Mouse (Mus musculus): ENCODE measurements around the gene Rps13.
A peak's percentile ranks its signal among the peaks of the same experiment; 100 is the strongest.
"Not testable (repeated sequence)": the region's sequence is repeated elsewhere in the genome, so short reads cannot be mapped to it uniquely, and the experiment has no call there.

The Rps13 gene

DNA sequence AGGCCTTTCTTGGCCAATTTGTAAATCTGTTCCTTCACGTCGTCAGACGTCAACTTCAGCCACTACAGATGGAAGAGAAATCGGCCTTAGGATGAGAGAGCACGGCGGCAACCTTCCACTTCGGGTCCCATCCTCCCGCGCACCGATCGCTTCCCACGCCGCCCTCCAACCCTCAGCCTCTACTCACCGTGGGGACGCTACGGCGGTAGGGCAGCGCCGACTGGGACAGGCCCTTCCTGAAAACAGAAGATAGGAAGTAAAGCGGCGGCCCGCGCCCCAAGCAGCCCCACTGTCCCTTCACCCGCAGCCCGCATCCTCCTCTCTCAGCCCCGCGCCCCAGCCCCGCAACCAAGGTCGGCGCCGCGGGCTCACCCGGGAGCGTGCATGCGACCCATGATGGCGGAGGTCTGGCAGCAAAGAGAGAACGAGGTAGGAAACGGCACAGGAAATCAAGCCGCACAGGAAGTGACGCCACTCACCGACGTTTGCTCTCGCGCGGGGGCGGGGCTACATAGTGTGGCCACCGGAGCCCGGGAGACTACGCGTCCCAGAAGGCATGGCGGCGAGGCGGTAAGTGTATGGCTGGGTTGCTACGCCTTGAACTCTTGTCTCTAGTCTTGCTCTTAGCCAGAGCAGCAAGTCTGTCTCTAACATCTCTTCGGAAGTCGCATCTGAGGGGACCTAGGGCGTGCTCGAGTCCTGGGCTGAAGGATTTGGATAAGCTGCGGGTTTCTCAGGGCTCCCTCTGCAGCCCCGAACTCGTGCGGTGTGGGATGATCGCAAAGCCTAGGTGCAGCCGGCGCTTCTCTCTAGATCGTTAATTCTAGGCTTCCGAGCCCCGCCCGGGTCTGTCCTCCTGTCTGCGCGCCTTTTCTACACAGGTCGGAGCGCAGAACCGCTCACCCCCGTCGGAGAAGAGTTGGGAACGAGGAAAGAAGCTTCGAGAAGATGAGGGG, at the start of gene Rps13:
TSS of gene Rps13 (minus strand) at position 483 of the 956 bp plus-strand sequence.
- peak; percentile 94 for DNase-seq (ENCODE audit: low spot score)

DNA sequence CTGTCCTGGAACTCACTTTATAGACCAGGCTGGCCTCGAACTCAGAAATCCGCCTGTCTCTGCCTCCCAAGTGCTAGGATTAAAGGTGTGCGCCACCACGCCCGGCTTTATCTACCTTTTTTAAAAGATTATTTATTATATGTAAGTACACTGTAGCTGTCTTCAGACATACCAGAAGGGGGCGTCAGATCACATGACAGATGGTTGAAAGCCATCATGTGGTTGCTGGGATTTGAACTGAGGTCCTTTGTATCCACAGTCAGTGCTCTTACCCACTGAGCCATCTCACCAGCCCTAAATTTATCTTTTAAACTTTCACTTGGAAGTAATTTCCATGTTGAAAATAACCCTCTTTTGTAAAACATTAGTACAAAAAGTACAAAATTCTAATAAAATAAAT, 45.2 kb upstream of the Rps13 start:
- not testable (repeated sequence) for DNase-seq (ENCODE audit: low spot score)

DNA sequence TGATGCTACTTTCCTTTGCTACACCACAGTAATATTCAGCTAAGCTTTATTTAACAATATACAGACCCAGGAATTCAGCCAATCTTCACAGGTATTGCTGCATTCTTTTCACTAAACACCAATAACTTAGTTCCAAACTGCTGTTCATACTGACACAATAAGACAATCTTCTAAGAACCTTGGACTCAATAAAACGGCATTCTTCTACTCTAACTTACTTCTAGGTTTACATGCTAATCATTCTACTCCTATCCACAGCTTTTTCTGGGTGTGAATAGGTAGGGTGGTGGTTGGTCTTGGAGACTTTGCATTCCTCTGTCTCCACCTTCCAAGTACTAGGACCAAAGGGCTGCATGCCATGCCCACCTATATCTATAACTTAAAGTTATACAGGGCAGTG, 40.3 kb upstream of the Rps13 start:
- DNase-seq (ENCODE audit: low spot score), result no peak

DNA sequence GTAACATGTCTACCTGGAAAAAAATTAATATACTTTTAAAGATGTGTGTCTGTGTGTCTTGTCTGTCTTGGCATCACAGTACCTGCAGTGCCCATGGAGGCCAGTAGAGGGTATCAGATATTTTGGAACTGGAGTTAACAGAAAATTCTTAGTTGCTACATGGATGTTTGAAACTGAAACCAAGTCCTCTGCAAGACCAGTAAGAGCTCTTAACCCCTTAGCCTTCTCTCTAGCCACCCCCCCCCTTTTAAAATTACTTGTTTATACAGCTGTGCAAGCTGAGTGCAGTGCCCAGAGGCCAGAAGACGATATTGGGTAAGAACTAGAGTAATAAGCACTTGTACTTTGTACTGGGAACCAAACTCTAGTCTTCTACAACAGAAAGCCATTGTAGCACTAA, 2.2 kb upstream of the Rps13 start:
- peak; percentile 84 for DNase-seq (ENCODE audit: low spot score)

DNA sequence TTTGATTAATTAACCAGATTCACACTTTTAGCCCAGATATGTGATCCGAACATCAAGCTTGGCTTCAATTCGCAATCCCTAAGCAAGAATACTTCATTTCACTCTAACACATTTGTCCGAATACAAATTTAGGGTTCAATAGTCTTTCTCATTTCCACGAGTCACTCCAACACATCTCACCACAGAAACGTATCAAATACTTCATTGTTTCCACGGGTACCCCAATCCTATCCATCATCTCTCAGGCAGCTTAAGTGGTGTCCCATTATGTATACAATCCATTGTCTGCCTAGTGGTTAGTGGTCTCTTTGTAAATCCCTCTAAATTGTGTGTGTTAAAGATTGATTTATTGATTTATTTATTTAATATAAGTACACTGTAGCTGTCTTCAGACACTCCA, 1.1 kb upstream of the Rps13 start:
- DNase-seq (ENCODE audit: low spot score), result no peak

DNA sequence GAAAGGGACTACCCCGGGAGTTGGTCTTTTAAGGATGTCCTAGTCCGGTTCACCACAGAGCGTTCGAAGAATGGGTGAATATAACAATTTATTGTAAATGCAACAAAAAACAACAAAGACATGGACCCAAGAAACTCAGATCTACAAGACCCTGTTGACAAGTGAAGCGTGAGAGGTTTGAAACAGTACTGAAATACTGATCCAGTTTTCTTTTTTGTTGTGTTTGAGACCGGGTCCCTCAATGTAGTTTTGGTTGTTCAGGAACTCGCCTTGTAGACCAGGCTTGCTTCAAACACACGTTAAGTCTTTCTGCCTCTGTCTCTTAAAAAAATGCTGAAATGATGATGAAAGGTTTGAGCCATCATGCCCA, 659 bp upstream of the Rps13 start:
- DNase-seq (ENCODE audit: low spot score), result peak; percentile 11

DNA sequence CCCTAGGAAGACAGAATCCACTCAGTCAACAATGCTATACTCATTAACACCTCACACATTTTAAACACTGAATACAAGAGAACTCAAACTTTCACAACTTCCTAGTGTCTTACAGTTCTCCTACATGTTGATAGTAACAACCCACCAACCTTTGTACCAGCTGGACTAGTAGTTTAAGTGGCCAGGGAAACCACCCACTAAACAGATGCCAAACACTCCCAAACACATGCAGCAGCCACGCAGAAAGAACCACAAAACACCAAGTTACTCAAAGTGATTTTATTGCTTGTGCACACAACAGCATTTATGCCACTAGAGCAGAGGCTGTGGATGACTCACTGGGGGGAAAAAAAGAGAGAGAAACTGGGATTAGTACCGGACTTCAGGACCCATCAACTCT, 2.7 kb downstream of the Rps13 start:
- DNase-seq (ENCODE audit: low spot score), result peak; percentile 38

DNA sequence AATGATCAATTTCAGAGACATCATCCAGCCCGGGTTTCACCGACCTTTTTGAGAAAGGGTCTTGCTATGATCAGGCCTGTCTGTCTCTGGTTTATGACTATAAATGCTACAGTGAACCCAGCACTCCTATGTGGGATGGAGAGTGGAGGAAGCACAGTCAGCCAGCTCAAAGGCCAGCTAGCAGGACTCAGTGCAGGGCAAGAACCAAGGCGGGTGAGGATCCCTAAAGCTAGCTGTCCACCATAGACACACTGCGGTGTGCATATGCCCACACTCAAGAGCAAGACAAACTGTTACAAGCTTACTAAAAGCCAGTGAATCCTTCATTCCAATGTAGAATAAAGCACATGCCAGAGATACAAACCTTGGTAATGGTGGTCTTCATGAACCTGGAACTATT, 4.1 kb downstream of the Rps13 start:
- no peak for DNase-seq (ENCODE audit: low spot score)

DNA sequence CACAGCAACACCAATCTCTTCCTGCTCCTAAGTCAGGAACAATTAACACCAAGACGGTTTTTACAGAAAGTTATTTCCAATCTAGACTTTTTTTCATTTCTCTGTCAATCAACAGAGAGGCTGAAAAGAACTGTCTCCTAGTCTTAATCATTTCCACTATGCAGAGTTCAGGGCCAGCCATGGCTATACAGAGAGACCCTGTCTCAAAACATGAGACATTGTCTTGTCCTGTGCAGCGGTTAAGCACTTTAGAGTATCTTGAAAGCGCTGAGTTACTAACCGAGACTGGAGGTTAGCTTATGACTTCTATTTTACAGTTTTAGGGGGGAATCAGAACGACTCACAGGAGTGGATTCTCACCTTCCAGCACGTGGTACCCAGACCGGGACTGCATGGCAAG, 5.2 kb downstream of the Rps13 start:
- no peak for DNase-seq (ENCODE audit: low spot score)

DNA sequence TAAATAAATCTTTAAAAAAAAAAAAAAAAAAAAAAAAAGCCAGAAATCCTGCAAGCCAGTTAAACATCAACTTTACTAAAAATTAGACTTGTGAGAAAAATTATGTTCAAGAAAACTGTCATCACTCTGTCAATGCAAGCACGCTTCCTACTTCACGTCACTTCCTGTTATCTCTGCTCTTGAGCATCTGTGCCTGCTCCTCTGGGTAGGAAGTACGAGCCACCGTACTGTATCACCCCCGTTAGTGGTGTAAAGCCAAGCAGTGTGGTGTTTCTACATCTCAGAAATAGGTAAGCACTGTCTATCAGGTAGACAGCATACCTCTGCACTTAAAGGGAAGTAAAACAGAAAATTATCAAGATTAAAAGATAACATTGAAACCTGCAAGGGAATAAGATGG, 6.1 kb downstream of the Rps13 start:
- DNase-seq (ENCODE audit: low spot score), result no peak

DNA sequence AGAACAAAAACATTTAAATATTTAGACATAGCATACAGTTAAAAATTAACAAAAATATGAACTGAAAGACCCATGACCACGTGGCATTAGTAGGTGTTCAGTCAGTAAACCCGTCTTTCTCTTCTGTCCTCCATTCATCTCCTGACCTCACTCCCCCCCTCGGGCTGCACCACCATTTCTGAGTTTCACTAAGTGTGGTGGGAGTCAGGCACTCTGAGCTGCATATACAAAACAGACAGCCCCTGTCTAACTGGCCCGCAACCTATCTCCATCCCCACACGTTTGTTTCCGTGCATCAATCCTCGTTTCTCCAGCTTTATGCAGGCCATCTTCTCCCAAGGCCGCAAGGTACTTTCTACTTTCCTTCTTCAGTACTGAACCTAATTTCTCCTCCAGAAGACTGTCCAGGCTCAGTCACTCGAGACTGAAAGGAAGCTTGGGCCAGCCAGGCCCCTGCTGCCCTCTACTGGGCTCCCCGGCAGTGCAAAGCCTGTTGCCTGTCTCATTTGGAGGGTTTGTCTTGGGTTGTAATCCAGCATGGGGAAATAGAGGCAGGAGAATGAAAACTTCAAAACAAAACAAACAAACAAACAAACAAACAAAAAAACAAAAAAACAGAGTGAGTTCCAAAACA, 10.5 kb downstream of the Rps13 start:
- DNase-seq (ENCODE audit: low spot score), result peak; percentile 56

DNA sequence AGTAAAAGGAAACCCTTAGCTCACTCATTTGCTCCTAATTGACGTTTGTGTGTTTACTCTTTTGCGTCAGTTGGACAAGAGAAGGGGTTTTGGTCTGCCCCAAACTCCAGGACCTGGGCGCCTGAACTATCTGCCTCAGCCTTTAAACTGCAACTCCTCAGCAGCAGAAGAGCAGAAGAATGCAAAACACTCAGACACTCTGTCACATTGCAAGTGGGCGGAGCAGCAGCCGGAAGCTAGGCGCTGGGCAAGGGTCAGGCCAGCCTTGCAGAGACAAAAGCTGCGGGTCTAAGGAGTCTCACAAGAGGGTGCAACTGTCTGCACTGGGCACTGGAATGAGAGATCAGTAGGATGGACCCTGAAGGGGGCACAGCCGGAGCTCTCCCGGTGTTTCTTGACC, 24.5 kb downstream of the Rps13 start:
- no peak for DNase-seq (ENCODE audit: low spot score)

DNA sequence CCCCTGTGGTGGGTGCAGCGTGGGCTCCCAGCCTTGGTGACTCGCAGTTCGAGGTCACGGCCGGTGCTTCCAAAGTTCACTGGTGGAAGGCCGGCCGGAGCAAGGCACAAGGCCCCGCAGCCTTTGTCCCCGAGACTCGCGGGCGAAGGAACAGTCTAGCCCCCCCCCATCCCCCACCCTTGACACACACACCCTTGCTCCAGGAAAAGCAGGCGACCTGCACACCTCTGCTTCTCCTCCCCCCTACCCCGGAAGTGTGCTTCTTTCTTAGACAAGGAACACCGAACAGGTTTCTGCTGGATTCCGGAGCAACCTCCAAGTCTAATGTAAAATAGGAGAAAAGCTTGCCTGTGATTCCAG, 25.4 kb downstream of the Rps13 start:
- no peak for DNase-seq (ENCODE audit: low spot score)

DNA sequence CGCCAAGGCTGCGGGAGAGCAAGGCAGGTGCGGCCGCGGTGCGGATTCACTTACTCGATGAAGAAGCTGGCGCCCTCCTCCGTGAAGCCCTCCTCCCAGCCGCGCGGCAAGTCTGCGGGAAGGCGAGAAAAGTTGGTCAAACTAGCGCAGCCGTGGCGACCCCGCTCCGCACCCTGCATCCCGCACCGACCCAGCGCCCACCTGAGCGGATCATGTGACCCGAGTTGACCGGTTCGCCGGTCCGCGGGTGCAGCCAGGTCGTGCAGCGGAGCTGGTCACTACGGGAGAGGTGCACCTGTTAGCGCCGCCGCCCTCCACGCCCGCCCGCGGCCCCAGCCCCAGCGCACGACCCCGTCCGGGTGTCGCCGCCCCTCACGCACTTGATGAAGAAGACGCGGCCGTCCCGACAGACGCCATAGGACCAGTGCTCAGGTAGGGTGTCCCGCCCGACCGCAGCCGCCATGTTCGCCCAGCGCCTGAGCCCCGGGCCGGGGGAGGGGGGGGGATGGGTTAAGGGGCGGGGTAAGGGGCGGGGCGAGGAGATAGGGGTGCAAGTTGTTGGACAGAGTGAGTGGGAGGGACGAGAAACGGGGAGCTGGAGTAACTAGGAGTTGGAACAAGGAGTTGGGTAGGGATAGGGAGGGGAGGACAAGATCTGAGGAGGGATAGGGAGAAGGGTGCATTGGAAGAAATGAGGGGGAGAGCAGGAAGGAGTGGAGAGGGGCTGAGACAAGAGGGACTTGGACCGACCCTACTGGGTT, 25.9 kb downstream of the Rps13 start, which contains the start of gene Plekha7:
TSS of gene Plekha7 (minus strand) at position 506 of the 761 bp plus-strand sequence.
- DNase-seq (ENCODE audit: low spot score), result no peak

DNA sequence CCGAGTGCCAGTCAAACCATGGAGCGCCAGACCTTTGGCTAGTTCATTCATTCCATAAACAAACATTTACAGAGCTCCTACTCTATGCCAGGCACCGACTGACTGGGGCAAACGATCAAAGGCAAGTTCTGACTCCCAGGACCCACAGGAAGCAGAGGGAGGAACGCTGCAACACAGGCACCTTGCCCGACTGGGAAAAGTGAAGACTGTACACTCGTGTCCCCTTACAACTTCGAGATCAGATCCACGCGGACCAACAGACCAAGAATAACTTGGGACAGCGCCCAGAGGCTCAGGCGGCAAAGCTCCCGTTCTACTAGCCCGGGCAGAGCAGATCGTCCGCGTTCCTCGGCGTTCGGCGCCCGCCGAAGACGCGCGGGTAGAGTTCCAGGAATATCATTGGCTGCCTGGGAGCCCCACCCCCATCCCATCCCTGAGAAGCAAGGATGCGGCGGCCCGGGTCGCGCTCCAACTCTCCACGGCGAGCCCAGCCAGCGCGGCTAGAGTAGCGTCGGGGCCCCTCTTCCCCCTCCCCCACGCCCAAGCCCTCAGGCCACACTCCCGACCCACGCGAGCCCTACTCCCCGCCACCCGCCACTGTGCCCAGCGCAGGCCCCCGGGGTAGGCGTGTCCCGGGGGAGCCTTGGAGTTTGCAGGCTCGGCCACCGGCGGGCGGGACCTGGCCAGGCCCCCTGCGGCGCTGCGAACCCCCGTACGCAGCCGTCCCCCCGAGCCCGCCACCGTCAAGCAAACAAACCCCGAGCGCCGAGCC, 26.7 kb downstream of the Rps13 start:
- no peak for DNase-seq (ENCODE audit: low spot score)

DNA sequence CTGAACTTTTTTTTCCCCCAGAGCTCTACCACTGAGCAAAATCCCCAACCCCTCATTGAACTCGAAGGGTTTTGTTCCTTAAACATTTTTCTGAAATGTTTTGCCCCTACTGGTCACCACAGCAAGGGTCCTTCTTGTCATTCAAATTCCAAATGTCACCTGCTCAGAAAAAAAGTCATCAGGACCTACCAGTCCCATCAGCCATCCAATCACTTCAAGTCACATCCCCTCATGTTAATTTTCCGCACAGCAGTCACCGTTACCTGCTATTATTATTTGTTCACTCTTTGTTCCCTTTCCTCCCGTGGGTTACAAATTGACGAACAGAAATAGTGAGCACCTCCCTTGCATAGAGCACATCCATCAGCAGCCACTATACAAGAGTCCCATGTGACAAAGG, 27.4 kb downstream of the Rps13 start:
- DNase-seq (ENCODE audit: low spot score), result no peak

DNA sequence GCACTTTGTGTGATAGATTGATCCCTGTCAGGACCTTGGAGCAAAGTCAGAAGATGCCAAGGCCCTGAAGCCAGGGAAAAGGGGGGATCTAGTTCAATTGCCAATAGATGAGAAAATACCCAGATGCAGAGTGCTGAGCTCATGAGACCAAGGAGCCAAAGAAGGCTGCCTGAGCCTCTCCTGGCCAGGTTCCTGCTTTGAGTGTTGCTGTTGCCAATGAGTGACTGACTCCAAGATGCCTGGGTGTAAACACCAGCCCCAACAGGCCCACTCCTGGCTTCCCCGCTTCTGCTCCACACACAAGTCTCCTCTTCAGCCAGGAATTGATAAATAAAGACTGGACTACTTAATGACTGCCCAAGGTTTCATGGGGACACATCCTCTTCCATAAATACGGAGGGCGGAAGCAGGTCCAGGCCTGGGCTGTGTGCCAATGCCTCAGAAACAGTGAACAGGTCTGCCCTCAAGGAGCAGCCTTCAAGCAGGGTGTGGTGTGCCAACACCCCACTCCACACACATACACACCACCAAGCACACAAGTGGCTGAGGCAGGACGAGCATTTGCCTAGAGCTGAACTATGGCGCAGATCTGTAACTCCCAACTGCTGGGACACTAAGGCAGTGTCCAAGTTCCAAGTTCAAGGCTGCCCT, 32.2 kb downstream of the Rps13 start:
- peak; percentile 3 for DNase-seq (ENCODE audit: low spot score)

DNA sequence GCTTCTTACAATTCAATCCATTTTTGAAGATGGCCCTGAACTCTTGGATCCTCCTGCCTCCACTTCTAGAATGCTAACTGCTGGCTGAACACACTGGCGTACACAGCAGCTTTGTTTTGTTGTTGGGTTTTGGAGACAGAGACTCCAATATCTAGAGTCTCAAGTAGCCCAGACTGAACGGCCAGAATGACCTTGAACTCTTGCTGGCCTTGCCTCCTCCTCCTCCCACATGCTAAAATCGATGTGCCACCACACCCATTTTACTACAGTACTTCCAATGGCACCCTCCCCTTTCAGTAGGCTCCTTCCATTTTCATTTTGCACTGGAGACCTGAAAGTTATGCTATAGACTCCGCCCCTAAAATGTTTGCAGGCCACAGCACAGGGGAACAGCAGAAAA, 32.9 kb downstream of the Rps13 start:
- DNase-seq (ENCODE audit: low spot score), result no peak

DNA sequence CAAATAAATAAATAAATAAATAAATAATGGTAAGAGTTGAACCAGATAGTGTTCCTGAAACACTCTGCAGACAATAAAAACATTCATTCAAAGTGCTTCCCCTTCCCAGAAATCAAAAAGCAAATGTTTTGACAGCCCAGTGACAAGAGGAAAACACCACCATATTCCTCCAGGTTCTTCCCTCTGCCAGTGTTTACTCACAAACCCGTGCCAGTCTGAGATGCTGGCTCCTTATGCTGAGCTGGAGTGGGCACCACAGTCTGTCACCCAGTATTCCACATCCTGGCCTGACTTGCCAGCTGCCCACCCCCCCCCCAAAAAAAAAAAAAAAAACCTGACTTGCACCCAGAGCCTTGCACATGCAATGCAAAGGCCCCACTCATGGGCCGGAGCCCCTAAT, 35.1 kb downstream of the Rps13 start:
- no peak for DNase-seq (ENCODE audit: low spot score)

DNA sequence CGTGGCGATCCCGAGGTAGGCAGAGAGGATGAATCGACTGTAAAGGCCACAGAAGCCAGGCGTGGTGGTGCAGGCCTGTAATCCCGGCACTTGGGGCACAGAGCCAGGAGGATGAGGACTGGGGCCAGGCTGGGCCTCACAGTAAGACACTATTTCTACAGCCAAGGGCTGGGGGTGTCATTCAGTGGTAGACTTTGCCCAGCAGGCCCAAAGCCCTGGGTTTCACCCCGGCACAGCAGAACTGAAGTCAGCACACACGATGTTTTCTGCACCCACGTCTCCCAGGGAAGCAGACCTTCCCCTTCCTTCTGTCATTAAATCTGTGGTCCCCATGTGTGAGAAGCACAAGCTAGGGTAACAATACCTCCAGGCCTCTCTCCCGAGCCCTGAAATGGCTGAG, 35.6 kb downstream of the Rps13 start:
- no peak for DNase-seq (ENCODE audit: low spot score)

DNA sequence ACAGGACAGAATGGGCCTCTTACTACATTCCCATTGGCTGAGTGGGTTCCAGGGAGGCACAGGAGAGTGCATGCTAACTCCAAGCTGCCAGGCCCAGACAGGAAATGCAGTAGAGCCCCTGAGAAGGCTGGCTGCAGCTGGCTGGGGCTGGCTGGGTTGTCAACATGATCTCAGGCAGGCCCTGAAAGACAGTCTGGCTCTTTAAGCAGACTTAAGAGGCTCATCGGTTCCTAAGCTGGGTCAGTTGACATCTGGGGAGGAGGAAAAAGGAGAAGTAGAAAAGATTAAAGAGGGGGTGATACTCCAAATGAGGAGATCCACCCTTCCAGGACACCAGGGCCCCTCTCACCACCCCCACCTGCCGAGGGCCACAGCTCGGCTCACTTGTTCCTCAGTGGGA, 39.0 kb downstream of the Rps13 start:
- no peak for DNase-seq (ENCODE audit: low spot score)

DNA sequence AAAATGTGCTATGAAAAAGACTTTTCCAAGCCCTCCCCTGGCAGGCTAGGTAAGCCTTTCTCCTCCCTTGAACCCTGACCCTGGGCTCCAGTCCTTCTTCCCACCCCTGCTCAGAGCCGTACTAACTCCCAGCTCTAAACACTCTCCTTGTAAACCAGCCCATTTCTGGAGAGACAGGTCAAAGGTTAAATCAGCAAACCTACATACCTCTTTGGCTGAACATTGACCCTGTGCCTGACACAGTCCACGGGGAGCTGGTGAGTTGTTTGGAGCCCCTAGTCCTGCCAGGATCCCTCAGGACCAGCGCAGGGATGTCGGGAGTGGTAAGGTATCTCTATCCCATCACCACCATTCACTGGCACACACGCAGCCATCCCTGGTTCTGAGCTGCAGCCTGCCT, 41.6 kb downstream of the Rps13 start:
- no peak for DNase-seq (ENCODE audit: low spot score)
